Mouse (Mus musculus): ENCODE measurements around the gene H2al1m.
"Not testable (repeated sequence)": the region's sequence is repeated elsewhere in the genome, so short reads cannot be mapped to it uniquely, and the experiment has no call there.

H2al1m gene

DNA sequence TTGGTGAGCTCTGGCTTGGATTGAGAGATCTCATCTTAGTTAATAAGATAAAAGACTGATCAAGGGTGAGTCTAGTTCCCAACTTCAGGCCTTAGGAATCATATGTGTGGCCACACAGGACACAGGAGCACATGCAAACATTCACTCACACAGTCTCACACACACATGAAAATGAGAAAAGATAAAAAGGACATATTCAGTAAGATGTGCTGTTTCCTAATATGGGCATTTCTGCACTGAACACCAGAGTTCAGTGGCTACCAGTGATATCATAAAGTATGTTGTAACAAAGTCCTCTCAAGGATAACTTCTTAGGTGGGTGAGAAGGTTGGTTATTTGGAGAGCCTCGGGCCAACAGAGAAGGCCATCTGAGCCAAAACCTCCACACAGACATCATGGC, at the start of gene H2al1m:
Gene H2al1m (plus strand): TSS at position 301 of the 400 bp plus-strand sequence.
- DNase-seq (ENCODE audit: inconsistent ontology term), result not testable (repeated sequence)

DNA sequence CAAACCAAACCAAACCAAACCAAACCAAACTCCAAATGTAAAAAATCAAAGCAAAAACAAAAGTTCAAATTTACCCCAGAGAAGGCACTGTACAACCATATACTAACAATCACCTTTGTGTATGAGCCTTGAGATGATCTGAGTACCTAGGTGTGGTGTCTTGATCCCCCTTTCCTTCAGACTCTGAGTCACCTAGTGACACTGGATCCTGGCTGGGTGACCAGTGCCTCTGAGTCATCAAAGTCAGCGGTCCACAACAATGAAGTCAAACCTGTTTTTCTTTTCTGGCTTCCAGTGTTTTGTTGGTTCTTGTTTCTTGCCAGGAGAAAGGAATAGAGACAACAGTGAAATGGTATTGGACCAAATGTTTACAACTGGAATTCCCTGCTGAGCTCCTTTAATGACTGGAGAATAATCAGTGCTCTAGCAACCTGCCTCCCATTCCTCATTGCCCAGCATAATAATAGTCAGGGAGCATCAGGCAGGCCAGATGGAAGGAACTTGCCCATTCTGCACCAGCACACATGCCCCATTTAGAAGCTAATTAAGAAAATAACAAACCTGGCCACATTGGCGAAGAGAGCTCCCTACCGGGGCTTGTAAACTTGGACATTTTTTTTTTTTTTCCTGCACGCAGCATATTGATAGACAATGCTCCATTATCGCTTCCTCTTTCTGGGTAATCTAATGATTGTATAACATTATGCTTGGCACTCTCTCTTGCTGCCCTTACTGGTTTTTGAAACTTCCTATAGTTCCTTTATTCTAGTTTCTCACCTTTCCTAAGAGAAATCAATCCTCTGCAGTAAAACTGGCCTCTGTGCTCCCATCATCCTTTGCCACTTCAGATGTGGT, 42.6 kb upstream of the H2al1m start:
- DNase-seq (ENCODE audit: inconsistent ontology term), result peak; percentile 33

DNA sequence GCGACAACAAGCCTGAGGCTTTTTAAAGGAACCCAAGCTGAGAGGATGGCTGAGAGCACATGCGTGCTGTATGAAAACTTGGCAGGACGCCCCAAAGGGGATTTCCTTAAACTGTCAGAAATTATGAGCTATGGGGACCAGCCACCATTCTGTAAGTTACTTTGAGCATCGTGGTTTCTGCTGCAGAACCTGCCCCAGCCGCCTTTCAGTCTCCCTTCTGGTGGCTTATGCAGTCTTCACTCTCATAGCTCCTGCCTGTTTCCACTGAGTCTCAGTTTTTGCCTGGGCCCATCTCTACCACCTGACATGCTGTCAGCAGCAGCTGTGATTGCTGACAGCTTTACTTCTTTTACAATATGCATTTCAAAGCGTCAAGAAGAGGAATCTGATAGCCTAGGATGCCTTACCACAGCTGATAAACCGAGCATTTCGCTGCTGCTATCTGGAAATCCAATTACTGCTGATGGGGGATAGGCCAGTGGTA, 40.1 kb upstream of the H2al1m start:
- DNase-seq (ENCODE audit: inconsistent ontology term), result no peak

DNA sequence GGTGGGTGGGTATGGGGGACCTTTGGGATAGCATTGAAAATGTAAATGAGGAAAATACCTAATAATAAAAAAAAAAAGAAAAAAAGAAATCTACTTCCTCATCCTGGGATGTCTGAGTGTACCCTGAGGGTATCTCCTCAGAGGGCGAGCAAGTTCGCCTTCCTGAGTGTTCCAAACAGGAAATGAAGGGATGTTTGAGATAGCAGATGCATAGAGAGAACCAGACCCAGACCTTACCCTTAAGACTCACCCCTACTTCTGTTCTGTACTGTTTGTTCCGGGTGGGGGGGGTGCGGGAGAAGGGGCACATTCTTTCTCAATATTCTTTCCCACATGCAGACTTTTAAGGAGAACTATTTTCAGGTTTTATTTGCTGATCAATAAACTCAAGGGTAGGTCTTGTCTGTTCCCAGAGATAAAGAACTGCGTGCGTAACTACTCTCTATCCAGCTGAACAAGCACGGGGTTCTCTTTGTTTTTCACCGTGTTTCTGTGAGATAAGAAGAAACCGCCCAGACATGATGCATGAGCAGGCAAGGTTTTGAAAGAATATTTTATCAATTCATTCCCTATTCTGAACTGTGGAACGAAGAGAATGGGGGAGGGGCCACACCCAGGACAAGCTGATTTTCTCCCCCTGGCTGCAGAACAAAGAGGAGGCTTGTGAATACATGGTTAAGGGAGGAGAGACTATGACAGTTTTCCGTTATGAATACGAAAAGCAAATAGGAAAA, 38.8 kb upstream of the H2al1m start:
- no peak for DNase-seq (ENCODE audit: inconsistent ontology term)

DNA sequence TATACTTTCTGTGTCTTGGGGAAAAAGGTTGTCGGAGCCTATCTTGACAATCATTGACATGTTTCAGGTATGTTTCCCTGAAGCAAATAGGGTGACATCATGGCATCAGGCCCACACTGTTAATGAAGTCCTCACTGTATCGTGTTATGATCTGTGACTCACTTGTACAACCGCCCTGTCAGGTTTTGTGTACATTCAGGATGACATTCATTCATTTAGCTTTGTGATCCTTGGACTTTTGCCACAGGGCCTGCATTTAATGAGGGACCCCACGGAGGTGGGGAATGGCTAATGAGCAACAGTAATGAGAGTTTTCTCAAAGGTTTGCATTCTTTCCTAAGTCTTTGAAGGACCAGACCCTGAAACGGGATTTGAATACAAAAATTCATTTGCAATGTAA, 34.7 kb upstream of the H2al1m start:
- peak; percentile 84 for DNase-seq (ENCODE audit: inconsistent ontology term)

DNA sequence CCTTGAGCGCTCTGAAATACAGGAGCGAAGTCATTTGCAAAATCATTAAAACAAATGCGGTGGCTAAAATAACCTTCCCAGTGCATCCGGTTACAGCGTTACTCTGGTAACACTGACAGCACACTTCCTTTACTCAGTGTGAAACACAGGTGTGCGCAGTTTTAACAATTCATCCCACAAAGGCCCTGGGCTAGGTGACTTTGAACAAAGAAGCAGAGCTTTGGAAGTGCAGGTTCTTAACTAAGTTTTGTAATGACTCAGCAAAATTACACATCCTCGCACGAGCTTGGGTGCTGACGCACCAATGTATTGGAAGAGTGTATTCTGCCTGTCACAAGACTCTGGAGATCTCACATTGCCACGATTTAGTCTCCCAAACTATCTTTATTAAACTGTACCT, 29.6 kb upstream of the H2al1m start:
- no peak for DNase-seq (ENCODE audit: inconsistent ontology term)

DNA sequence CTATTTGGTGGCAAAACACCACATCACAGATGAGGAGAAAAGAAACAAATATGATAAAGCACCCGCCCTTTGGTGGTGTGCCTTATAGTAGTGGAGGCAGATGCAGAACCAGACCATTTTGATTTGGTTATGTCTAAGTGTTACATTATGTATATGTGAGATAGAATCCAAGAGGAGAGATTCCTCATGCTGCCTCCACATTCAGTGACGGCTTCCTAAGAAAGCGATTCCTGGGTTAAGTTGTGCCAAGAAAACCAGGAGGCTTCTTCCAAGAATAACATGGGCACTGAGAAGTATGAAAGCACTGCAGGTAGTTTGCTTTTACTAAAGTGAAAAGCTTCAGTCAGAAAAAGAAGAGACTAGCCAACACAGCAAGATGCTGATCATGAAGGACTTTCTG, 28.7 kb upstream of the H2al1m start:
- DNase-seq (ENCODE audit: inconsistent ontology term), result no peak

DNA sequence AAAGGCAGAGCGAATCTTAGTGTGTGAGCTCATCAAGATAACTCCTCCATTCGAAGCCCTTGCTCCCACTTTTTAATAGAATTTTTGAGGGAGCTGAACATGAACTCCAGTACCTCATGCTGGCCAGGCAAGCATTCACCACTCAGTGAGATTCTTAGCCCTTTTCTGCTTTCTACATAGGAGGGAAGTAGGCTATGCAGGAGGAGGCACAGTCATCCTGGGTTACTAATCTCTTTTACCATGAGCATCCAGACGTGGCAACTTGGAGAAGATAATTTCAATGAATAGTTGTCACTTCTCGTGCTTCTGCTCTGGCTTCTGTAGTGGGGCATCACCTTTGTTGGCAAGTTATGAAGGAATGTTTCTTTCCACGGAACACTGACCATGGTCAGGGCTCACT, 26.8 kb upstream of the H2al1m start, which contains the start of gene Gm14862:
Gene Gm14862 (minus strand): TSS at position 134 of the 400 bp plus-strand sequence.
- DNase-seq (ENCODE audit: inconsistent ontology term), result no peak

DNA sequence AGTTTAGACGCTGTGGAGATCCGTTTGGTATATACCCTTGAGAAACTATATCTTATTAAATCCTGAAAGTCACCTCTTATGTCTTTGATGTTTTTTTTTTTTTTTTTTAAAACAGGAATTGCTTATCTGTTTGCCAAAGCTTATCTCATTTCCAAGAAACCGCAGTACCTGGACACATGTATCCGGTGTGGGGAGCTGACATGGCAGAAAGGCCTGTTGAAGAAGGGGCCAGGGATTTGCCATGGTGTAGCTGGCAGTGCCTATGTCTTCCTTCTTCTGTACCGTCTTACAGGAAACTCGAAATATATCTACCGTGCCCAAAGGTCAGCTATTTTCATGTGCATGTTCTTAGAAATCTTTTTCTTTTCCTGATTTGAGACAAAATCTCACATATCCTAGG, 25.7 kb upstream of the H2al1m start:
- DNase-seq (ENCODE audit: inconsistent ontology term), result no peak

DNA sequence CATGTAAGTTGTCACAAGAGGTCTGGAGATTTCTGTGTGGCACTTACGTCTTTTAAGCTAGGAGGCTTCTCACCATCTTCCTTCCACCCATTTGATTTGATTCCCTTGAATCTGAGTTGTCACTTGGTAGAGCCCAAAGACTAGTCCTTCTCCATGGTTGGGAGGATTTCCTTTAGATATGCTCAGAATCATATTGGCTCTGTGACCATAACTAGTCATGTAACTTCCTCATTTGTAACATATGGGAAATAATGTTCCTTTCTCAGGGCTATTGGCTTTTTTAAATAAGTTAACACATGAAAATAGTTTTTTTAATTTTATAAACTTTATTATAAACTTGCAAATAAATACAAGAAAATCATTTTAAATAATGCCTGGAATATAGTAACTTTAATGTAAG, 24.3 kb upstream of the H2al1m start:
- no peak for DNase-seq (ENCODE audit: inconsistent ontology term)

DNA sequence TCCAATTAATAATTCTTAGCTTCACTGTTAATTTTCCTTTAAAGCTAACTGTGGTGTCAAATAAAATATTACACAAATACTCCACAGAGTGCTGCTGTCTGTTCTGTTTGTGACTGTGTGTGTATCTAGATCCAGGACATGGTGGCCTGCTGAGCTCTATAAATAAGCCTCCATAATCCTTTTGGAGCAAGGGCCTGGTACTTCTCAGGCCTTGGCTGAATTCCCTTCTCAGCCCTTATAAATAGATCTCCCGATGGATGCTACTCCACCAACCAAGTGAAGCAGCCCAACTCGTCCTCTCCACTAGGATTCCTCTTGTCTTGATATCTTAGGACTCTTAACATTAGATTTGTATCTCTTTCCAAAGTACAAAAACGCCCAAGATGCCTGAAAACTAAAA, 12.5 kb upstream of the H2al1m start:
- no peak for DNase-seq (ENCODE audit: inconsistent ontology term)

DNA sequence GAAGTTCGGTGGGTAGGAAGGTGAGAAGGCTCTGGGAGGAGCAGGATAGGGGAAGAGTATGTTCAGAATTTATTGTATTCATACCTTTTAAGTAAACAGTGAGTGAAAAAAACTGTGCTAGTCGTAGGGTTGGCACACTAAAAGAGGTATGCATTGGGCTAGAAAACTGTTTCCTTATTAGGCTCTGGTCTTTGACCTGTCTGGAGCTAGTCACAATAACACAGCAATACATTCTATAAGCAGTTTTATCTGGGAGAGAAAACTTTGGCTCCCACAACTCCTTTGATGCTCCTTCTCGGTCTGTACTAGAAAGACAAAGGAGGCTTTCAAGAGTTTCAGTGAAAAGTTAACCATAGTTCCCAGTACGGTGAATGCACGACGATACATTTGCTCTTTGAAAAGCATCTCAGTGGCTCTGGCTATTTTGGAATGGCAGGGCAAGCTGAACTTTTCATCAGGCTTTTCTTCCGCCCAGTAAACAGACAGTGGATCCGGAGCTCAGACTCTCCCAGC, 11.6 kb upstream of the H2al1m start:
- peak; percentile 25 for DNase-seq (ENCODE audit: inconsistent ontology term)

DNA sequence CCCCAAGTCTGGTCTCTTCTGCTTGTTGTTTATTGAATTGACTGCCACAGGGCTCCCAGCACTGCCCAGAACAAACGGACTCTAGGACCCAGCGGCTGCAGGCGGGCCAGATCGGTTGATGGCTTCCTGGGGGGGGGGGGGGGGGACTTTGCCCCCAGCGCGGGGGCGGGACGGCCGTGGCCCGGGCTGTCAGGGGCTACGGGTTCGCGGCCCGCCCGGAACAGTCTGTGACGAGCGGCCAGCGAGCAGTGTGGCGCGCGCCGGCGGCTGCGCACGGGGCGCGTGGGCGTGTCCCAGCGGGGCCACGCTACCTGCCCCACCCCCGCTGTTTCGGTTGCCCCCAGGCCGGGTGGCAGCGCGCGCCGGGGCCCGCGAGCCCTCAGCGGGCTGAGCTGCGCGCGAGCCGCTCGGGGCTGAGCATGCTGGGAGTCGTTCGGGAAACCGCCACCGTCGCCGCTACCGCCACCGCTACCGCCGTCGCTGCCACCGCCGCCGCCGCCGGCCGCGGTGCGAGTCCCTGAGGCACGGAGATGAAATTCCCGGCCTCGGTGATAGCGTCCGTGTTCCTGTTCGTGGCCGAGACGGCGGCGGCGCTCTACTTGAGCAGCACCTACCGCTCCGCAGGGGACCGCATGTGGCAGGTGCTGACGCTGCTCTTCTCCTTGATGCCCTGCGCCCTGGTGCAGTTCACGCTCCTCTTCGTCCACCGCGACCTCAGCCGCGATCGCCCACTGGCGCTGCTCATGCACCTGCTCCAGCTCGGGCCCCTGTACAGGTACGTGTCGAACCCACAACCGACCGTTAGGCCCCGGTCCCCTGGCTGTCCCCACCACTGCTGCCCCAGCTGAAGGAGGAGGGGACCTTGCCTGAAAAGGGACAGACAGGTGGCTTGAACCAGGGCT, 10.9 kb upstream of the H2al1m start, which contains the start of gene Xk:
Gene Xk (plus strand): TSS at position 297 of the 902 bp plus-strand sequence.
- DNase-seq (ENCODE audit: inconsistent ontology term), result peak; percentile 46

DNA sequence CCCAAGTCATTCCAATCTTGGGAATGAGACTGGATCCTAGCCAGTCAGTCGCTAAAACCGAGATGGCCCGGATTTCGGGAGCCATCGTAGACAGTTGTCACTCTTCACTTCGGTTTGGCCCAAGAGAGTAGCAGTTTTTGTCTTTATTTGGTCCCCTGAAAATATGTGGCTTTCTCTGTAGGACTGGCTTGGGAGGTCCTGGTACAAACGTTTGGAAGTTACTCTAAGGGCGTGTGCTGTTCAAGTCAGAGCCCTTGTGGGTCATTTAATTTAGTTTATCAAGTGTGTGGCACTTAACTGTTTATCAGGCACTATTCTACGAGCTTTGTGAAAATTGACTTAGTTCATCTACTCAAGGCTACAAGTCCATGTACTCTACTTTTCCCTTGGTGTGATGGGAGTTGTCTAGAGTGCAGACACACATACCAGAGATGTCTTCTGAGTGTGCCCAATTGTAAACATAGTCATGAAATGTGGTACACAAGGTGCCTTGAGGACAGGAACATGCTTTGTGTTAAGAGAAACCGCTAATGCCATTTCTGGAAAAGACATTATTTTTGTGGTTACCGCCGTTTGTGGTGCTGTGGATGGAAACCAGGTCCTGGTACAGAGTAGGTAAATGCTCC, 10.1 kb upstream of the H2al1m start:
- DNase-seq (ENCODE audit: inconsistent ontology term), result no peak

DNA sequence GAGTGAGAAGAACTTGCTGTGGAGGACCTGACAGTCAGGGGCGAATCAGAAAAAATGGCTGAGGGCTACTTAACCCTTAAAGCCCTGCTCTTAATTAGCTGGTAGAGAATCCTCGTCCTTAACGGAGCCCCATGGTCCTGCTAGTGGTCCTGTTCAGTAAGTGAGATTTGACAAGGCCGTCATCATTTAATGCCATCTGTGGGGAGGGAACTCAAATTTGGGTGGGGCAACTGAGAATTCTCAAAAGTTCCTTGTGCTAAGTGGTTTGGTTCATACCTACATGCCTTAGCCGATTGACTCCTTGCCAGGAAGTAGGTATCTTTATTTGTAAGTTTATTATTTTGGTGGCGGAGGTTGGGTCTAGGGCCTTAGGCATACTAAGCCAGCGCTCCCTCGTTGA, 9.2 kb upstream of the H2al1m start:
- no peak for DNase-seq (ENCODE audit: inconsistent ontology term)

DNA sequence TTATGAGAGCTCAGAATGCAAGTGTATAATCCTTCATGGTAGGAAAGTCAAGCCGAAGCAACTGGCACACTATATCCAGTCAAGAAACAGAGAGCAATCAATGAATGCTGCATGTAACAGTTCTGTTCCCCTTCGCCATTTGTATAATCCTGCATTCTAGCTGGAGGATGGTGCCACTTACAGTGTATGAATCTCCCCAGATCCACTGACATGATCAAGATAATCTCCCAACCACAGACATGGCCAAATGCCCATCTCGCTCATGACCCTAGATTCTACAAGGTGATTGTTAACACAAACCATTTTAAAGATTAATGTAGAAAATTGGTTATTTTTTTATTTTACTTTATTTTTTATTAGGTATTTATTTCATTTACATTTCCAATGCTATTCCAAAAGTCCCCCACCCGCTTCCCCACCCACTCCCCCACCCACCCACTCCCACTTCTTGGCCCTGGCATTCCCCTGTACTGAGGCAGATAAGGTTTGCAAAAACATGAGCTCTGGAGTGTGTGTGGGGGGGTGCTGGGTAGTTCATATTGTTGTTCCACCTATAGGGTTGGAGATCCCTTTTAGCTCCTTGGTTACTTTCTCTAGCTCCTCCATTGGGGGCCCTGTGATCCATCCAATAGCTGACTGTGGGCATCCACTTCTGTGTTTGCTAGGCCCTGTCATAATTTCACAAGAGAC, 9.7 kb downstream of the H2al1m start:
- not testable (repeated sequence) for DNase-seq (ENCODE audit: inconsistent ontology term)

DNA sequence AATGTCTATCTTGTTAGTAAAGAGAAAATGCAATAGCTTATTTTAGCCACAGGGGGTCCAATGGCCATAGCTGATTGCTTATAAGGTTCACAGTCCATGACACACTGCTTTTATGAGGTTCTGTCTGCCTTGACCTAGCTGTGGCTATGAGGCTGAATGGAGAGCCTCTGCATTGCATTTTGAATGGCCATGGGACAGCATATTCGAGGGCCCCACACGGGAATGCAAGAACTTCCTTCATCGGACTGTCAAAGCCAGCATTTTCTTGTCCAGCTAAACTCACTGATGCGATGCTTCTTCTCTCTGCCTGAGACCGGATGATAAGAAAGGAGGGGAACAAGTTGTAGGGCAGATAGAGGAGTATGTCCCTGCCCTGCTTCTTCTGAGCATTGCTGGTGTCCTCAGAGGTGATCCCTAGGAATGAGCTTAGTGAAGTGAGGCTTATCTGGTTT, 14.9 kb downstream of the H2al1m start:
- no peak for DNase-seq (ENCODE audit: inconsistent ontology term)

DNA sequence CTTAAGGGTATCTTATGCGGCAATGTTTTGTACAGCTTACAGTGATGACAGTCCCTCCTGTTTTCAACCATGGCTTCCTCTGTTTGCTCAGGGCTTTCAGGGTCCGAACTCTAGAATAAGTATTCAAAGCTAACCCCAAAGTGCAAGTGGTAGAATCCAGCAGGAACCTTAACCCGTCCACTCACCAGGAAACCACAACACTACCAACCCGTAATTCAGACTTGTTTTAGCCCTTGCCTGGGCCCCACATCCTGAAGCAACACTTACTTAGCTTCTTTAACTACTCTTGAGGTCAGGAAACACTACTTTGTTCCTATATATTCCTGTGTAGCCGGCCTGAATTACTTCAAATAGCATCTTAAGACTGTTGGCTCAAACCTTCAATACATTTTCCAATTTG, 19.2 kb downstream of the H2al1m start:
- no peak for DNase-seq (ENCODE audit: inconsistent ontology term)

DNA sequence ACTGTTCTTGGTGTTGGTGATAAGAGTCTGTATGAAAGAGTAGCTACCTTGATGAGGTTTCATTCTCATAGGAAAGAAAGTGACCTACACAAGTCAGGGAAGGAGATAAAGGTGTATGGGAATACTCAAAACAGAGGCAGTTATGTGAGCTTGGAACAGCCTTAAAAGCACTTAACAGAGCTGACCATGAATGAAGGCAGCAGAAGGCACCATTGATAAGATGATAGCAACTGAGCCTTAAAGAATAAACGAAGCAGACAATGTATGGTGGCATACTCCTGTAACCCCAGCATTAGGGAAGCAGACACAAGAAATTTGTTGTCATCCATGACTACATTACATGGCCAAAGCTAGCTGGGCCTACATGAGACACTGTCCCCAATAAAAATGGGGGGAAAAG, 19.9 kb downstream of the H2al1m start:
- DNase-seq (ENCODE audit: inconsistent ontology term), result no peak

DNA sequence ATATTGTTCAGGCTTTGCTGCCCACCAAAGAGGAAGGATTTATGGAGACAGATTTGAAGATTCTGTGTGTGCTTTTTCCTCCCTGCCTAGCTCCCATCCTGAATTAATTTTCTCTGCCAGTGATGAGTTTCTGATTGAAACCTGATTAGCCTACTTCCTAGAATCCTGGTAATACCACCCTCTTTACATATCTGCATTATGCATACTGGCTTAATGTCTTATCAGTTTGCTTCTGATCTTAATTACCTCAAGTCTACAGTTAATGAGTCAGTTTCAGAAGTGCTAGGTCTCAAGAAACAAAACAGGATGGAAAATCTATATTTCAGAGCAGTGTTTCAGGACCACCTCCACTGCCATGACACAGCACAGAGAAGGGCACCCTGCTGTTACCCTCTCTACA, 32.9 kb downstream of the H2al1m start:
- not testable (repeated sequence) for DNase-seq (ENCODE audit: inconsistent ontology term)
